Mouse (Mus musculus) limb, embryonic 11.5 days (tissue): Measurements from ENCODE around the gene Atxn7. TPM values are rescaled to one million over a fixed set of nuclear protein-coding genes. Genes with fewer than 3 reads are reported as not detected.

ENCODE experiments used
- polyA plus RNA-seq: library from polyadenylated mRNA; unstranded; fragments of >200 nt; fragmentation: Nextera tagmentation; extraction: Ambion mirVana; gene quantifications from 2 replicates; pipeline ENCODE4 v1.2.1, GENCODE M21; 2014

The Atxn7 gene
- polyA plus RNA-seq, 1 experiment from 2014 or later, result 4.6 TPM

Other genes with a start within 250 kb of the Atxn7 start
- 0.06 TPM in 1 of 2 replicates, not detected in the other for gene Gm281, start 47.0 kb upstream of the Atxn7 start, polyA plus RNA-seq
- gene Thoc7, start 412 bp downstream of the Atxn7 start, polyA plus RNA-seq, result 260 and 265 TPM in 2 replicates
- 290 and 298 TPM in 2 replicates for gene Psmd6, start 159.5 kb downstream of the Atxn7 start, polyA plus RNA-seq
- gene Olfr720, start 225.4 kb downstream of the Atxn7 start, polyA plus RNA-seq, result not detected in 2 replicates